Mouse (Mus musculus) forebrain, embryonic 10.5 days (tissue): Measurements from ENCODE around the gene Gigyf2. TPM values are rescaled to one million over a fixed set of nuclear protein-coding genes. Genes with fewer than 3 reads are reported as not detected.
A peak's percentile ranks its signal among the peaks of the same experiment; 100 is the strongest.

Source experiments
- DNase-seq: peaks from one replicate; pipeline ENCODE4 v3.0.0-alpha.2; 2017; ENCODE audit warnings: low spot score; ENCODE audit errors: extremely low spot score
- H3K27ac ChIP-seq: fragments of 300-500 bp; sonication (generic); 2 replicates; pipeline ENCODE4 v1.5.1; 2016; ENCODE audit warnings: mild to moderate bottlenecking
- H3K27me3 ChIP-seq: fragments of 300-500 bp; sonication (generic); 2 replicates; pipeline ENCODE4 v1.6.1; 2016; ENCODE audit warnings: mild to moderate bottlenecking; ENCODE audit not compliant: poor library complexity, severe bottlenecking
- H3K36me3 ChIP-seq: fragments of 300-500 bp; sonication (generic); replicated peaks from 2 replicates; pipeline ENCODE4 v1.6.1; 2016; ENCODE audit warnings: mild to moderate bottlenecking, moderate library complexity
- H3K4me1 ChIP-seq: fragments of 300-500 bp; sonication (generic); 2 replicates; pipeline ENCODE4 v1.6.1; 2016
- H3K4me3 ChIP-seq: fragments of 300-500 bp; sonication (generic); 2 replicates; pipeline ENCODE4 v1.5.1; 2016; ENCODE audit warnings: mild to moderate bottlenecking, moderate library complexity
- H3K9me3 ChIP-seq: fragments of 300-500 bp; sonication (generic); 2 replicates; pipeline ENCODE4 v1.6.1; 2016; ENCODE audit warnings: mild to moderate bottlenecking, moderate library complexity
- WGBS: fragments of 180-500 bp; shearing (Covaris S2); methylation state at CpG from one replicate; pipeline ENCODE4 v1.1.7; 2016; 5-methylcytosine and 5-hydroxymethylcytosine counted together
- polyA plus RNA-seq: library from polyadenylated mRNA; unstranded; fragments of >200 nt; fragmentation: Nextera tagmentation; extraction: Ambion mirVana; gene quantifications from 2 replicates; pipeline ENCODE4 v1.2.1, GENCODE M21; 2016

Gene Gigyf2
- polyA plus RNA-seq, 1 experiment from 2014 or later: 47.4 TPM

- peaks cover 20% of the 10 kb centered on the region for H3K4me1 ChIP-seq
- no peak for DNase-seq
- H3K36me3 ChIP-seq: peaks cover 25% of the 10 kb centered on the region
- under 1% methylated on average over 49 of the region's 53 CpGs for WGBS
- H3K9me3 ChIP-seq: no peaks in the 10 kb centered on the region
- H3K27ac ChIP-seq: peak overlapping the region; percentile 97
- H3K27me3 ChIP-seq: no peaks in the 10 kb centered on the region
- peak overlapping the region; percentile 99 for H3K4me3 ChIP-seq
Measured at GRCm38 (mm10) chr1:87327165-87327861, 515 bp downstream of the Gigyf2 start.

DNA sequence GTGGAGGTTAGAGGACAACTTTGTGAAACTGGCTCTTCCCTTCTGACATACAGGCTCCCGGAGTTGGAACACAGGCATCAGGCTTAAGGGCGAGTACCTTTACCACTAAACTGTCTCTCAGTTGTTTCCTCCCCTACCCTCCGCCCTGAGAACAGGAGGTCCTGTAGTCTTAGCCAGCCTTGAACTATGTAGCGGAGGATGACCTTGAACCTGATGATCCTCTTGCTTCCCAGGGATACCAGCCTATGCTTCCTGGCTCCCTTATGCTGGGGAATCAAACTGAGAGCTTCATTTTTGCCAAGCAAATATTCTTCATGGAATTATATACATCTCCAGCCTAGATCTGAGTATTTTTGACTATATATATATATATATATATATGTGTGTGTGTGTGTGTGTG lies 5.0 kb downstream of the Gigyf2 start:
- peaks cover 68% of the 10 kb centered on the region for H3K36me3 ChIP-seq
- H3K4me3 ChIP-seq: no peak overlapping the region
- 94% methylated on average over 4 of the region's 4 CpGs for WGBS

GRCm38 (mm10) chr1:87350576-87350975 lies 23.8 kb downstream of the Gigyf2 start:
- no peak for DNase-seq
- H3K36me3 ChIP-seq: peaks cover 32% of the 10 kb centered on the region
- H3K4me1 ChIP-seq: no peaks in the 10 kb centered on the region
- no peak overlapping the region for H3K27ac ChIP-seq
- H3K4me3 ChIP-seq: no peak overlapping the region
- WGBS: 91% methylated on average over 2 of the region's 2 CpGs
- H3K9me3 ChIP-seq: no peaks in the 10 kb centered on the region
- H3K27me3 ChIP-seq: no peaks in the 10 kb centered on the region

More for the DNA sequence above, 5.0 kb downstream of the Gigyf2 start:
- Histone ChIP-seq H3K27me3 (no peaks in the 10 kb centered on the region), H3K27ac (no peak overlapping the region), H3K4me1 (peaks cover 16% of the 10 kb centered on the region), H3K9me3 (no peaks in the 10 kb centered on the region)
- no peak for DNase-seq

- Histone ChIP-seq H3K27ac (no peak overlapping the region), H3K4me3 (no peak overlapping the region), H3K9me3 (no peaks in the 10 kb centered on the region), H3K4me1 (no peaks in the 10 kb centered on the region), H3K36me3 (peaks cover 19% of the 10 kb centered on the region), H3K27me3 (no peaks in the 10 kb centered on the region)
- no peak for DNase-seq
- WGBS: 76% methylated on average over 1 of the region's 1 CpGs
Measured at GRCm38 (mm10) chr1:87360276-87360675, 33.5 kb downstream of the Gigyf2 start.

DNA sequence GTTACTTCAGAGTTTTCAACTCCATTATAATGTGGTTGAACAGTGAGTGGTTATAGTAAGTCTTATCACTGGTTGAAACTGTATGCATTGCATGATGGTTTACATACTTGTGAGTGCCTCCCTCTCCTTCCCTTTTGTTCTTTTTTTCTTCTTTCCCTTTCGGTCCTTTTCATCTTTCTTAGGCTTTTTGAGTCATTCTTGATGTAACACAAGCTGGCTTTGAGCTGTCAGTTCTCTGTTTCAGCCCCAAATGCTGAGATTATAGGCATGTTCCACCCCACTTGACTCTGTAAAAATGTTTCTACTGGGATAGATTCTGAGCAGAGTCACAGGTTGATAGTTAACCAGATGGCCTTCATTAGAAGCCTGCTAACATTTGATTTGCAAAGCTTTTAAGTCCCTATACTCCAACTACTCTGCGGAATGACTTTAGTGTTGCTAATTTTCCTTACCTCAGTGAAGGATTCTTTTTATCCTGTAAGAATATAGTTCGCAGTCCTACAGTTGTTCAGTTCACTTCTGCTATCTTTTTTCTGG lies 51.3 kb downstream of the Gigyf2 start:
- H3K4me3 ChIP-seq: no peak overlapping the region
- peaks cover 65% of the 10 kb centered on the region for H3K36me3 ChIP-seq
- no peak for DNase-seq
- H3K9me3 ChIP-seq: no peaks in the 10 kb centered on the region
- 91% methylated on average over 3 of the region's 3 CpGs for WGBS
- H3K27me3 ChIP-seq: no peaks in the 10 kb centered on the region
- H3K4me1 ChIP-seq: no peaks in the 10 kb centered on the region
- H3K27ac ChIP-seq: no peak overlapping the region

DNA sequence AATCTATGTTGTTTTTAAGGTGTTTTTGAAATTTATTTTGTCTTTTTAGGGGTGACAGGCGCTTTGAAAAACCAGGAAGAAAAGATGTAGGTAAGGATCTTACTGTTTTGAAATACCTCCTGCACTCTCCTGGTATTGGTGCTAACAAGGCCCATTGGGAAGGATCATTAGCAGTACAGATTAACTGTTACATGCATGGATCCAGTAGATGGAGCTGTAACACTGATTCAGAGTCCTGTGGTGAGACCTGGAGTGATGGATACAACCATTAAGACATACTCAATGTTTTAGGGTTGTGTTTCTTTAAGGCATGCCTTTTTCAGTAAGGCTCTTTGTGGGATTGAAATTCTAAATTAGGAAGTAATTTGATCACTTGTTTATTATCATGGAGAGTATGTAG lies 53.1 kb downstream of the Gigyf2 start:
- no peaks in the 10 kb centered on the region for H3K9me3 ChIP-seq
- no peaks in the 10 kb centered on the region for H3K4me1 ChIP-seq
- no peaks in the 10 kb centered on the region for H3K27me3 ChIP-seq
- no peak for DNase-seq
- H3K4me3 ChIP-seq: no peak overlapping the region
- peaks cover 51% of the 10 kb centered on the region for H3K36me3 ChIP-seq
- WGBS: 91% methylated on average over 1 of the region's 1 CpGs
- no peak overlapping the region for H3K27ac ChIP-seq

- no peaks in the 10 kb centered on the region for H3K27me3 ChIP-seq
- no peak for DNase-seq
- H3K27ac ChIP-seq: no peak overlapping the region
- no peak overlapping the region for H3K4me3 ChIP-seq
- no peaks in the 10 kb centered on the region for H3K9me3 ChIP-seq
- H3K36me3 ChIP-seq: peaks cover 44% of the 10 kb centered on the region
- no peaks in the 10 kb centered on the region for H3K4me1 ChIP-seq
- WGBS: 93% methylated on average over 3 of the region's 3 CpGs
Measured at GRCm38 (mm10) chr1:87381152-87381551, 54.4 kb downstream of the Gigyf2 start.

GRCm38 (mm10) chr1:87386436-87387092 lies 59.8 kb downstream of the Gigyf2 start:
- peaks cover 47% of the 10 kb centered on the region for H3K36me3 ChIP-seq
- H3K9me3 ChIP-seq: no peaks in the 10 kb centered on the region
- H3K27me3 ChIP-seq: no peaks in the 10 kb centered on the region
- no peak overlapping the region for H3K27ac ChIP-seq
- DNase-seq: no peak
- 93% methylated on average over 9 of the region's 9 CpGs for WGBS
- no peaks in the 10 kb centered on the region for H3K4me1 ChIP-seq
- H3K4me3 ChIP-seq: no peak overlapping the region

DNA sequence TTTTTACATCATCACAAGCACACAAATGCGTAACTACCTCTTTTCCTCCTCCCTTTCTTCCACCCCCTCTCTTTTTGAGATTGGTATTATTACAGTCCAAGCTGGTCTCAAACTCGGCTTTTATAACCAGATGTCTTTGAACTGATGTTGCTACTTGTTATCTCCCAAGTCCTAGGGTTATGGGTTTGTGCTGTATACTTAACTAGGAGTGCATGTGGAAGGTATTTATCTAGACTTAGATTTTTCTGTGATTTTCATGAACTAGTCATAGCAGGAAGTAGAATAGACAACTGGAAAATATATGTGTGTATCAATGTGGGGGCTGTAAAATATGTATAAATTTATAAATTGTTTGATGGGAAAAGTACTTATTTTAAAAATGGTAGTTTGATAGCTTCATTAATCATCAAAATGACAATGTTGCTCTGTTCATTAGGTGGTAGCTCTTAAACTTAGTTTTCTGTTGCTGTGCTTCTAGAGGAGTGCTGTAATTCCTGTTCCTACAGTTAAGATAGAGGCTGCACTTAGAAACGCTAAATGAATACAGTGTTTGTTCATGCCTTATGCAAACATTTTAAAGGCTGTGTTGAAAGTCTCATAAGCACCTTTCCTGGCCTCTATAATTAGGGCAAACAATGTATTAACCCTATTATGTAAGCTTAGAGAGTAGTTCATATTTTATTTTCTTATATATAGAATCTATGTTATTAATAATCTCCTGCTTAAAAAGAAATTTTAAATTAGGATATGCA lies 66.8 kb downstream of the Gigyf2 start:
- H3K27me3 ChIP-seq: no peaks in the 10 kb centered on the region
- DNase-seq: no peak
- H3K4me3 ChIP-seq: no peak overlapping the region
- WGBS: 86% methylated on average over 3 of the region's 3 CpGs
- no peak overlapping the region for H3K27ac ChIP-seq
- peaks cover 36% of the 10 kb centered on the region for H3K36me3 ChIP-seq
- H3K9me3 ChIP-seq: no peaks in the 10 kb centered on the region
- H3K4me1 ChIP-seq: peaks cover 17% of the 10 kb centered on the region

DNA sequence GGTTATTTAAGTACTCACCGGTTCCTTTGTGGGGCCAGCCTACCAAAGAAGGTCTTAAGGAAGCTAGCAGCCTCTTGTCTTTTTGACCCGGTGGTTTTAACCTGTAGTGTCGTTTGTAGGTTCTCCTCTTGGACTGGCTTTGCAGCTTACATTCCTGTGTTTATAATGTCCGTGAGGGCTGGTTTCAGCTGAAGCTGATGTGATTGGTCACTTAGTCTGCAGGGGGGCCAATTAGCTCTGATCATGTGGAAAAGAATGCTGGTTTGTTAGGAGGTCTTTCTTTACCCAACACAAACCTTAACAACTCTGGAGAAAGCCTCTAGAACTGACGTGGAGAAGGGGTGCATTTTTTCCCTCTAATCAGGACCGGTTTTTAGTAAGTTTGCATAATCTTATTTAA lies 67.8 kb downstream of the Gigyf2 start, which contains the start of gene Kcnj13:
Kcnj13 (minus strand) TSS at position 136 of the 400 bp plus-strand sequence.
- no peaks in the 10 kb centered on the region for H3K9me3 ChIP-seq
- WGBS: 18% methylated on average over 6 of the region's 6 CpGs
- no peaks in the 10 kb centered on the region for H3K27me3 ChIP-seq
- H3K4me3 ChIP-seq: no peak within 1 kb of the TSS
- peaks cover 30% of the 10 kb centered on the region for H3K36me3 ChIP-seq
- no peak within 1 kb of the TSS for H3K27ac ChIP-seq
- peaks cover 17% of the 10 kb centered on the region for H3K4me1 ChIP-seq
- peak; percentile 17 for DNase-seq

GRCm38 (mm10) chr1:87396923-87397586 lies 70.3 kb downstream of the Gigyf2 start:
- H3K4me3 ChIP-seq: no peak overlapping the region
- peaks cover 17% of the 10 kb centered on the region for H3K4me1 ChIP-seq
- WGBS: 94% methylated on average over 7 of the region's 7 CpGs
- H3K36me3 ChIP-seq: peaks cover 6% of the 10 kb centered on the region
- H3K27ac ChIP-seq: no peak overlapping the region
- no peak for DNase-seq
- no peaks in the 10 kb centered on the region for H3K27me3 ChIP-seq
- no peaks in the 10 kb centered on the region for H3K9me3 ChIP-seq

DNA sequence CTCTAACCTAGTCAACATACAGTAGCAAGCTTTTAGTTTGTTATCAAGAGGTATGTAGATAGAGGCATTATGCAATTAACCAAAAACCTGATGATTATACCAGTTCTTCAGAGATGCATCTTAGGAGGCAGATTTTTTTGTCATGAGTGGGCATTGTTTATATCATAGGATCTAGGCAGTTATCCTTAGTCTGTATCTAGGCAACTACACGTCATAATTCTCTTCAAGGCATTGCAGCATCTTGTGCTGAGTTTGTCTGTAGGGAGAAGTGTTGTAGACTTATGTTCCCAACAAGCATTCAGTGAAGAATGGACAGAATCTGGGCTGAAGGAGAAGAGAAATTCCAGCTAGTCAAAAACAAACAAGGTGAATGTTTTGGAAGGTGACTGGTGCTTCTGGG lies 77.9 kb downstream of the Gigyf2 start:
- 92% methylated on average over 1 of the region's 1 CpGs for WGBS
- Histone ChIP-seq H3K36me3 (peaks cover 58% of the 10 kb centered on the region), H3K4me3 (no peak overlapping the region), H3K9me3 (no peaks in the 10 kb centered on the region), H3K27ac (no peak overlapping the region), H3K27me3 (no peaks in the 10 kb centered on the region), H3K4me1 (no peaks in the 10 kb centered on the region)
- DNase-seq: no peak
